Mouse (Mus musculus) gastrocnemius, postnatal 36 days (tissue): ENCODE results near the gene Dnajc28. TPM values are rescaled to one million over a fixed set of nuclear protein-coding genes. Genes with fewer than 3 reads are reported as not detected.
"Not testable (repeated sequence)": the region's sequence is repeated elsewhere in the genome, so short reads cannot be mapped to it uniquely, and the experiment has no call there.

ENCODE experiments used
- DNase-seq, 2 experiments: peaks; one replicate each; pipeline ENCODE4 v3.0.0; 2022
- intact Hi-C: fragments of 180-260 bp; cut with DNase I; formaldehyde crosslinking; loops from one replicate; pipeline ENCODE4 v1.15.1; 2025
- long read RNA-seq, 2 experiments: library from polyadenylated mRNA; stranded (forward); transcript quantifications; one replicate each; pipeline ENCODE4 v2.0.0; 2021
- total RNA-seq, 2 experiments: library from RNA; stranded (reverse); gene quantifications; 2 replicates each; pipeline ENCODE4 v1.2.3; 2021

Gene Dnajc28
- 10 to 100 TPM; 12.7 to 15.6 TPM for total RNA-seq
- long read RNA-seq, experiment 1, transcript Dnajc28-201 (2 exons, 3,368 nt), result major isoform, 5 of 15 reads
- long read RNA-seq, experiment 1, partial matches to known transcripts, result 0 of 15 reads
- long read RNA-seq, experiment 1, other reads (novel, unspliced or antisense), result 10 of 15 reads
- long read RNA-seq, experiment 2, partial matches to known transcripts, result 0 of 13 reads
- long read RNA-seq, experiment 2, other reads (novel, unspliced or antisense), result 9 of 13 reads

- peak; percentile 65 to 70 for DNase-seq
- intact Hi-C loops, result no loop called here
Measured at GRCm38 (mm10) chr16:91618511-91619501, at the start of gene Dnajc28. Dnajc28 (minus strand) TSS chr16:91619026.

GRCm38 (mm10) chr16:91663795-91664194 lies 45.0 kb upstream of the Dnajc28 start:
- intact Hi-C loops, result no loop called here
- no peak for DNase-seq

DNA sequence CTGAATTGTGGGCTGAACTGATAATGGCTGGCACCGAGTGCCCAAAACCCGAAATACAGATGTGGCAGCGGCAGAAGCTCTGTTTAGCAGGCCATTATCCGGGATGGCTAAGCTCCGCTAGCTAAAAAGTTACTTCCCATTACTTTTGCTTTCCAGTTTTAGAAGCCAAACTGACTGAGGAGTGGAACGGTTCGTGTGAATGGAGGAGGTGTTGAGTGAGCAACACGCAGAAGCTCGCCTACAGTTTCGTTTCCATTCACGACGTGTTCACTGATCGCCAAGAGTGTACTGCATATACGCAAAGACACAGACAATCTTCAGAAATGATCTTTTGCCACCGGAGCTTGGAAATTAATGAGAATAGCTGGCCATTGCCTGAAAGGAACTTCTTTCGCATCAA lies 43.5 kb upstream of the Dnajc28 start:
- no peak for DNase-seq
- intact Hi-C loops, result no loop called here

DNA sequence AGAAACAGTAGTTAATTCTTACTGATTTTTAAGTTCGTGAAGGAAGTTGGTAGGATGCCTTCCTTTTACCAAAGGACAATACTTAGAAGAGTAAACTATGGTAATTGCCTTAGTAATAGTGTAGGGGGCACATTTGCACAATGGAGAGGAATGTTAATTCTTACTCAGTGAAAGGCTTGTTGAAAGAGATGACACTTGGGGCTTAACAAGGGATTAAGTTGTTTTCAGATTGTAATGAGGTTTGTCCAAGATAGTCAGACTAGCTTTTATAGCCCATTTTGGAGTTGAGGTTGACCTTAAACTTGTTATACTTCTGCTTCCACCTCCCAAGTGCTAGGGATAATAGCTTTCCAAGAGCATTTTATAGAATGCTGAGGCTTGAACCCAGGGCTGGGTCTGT lies 42.6 kb upstream of the Dnajc28 start:
- intact Hi-C loops, result no loop called here
- DNase-seq, result no peak

- no peak for DNase-seq
- intact Hi-C loops, result no loop called here
Measured at GRCm38 (mm10) chr16:91659798-91660197, 41.0 kb upstream of the Dnajc28 start.

DNA sequence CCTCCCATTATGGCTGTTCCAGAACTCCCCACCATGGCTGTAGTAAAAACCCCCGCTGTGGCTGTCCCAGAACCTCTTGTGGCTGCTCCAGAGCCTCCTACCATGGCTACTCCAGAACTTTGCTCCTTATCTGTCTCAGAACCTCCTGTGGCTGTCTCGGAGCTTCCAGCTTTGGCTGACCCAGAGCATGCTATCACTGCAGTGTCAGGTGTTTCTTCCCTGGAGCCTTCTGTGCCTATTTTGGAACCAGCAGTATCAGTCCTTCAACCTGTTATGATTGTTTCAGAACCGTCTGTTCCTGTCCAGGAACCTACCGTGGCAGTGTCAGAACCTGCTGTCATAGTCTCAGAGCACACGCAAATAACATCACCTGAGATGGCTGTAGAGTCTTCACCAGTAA lies 39.6 kb upstream of the Dnajc28 start:
- DNase-seq, result no peak
- intact Hi-C loops, result no loop called here

GRCm38 (mm10) chr16:91657285-91657684 lies 38.5 kb upstream of the Dnajc28 start:
- DNase-seq, result no peak
- intact Hi-C loops, result no loop called here

GRCm38 (mm10) chr16:91655285-91655684 lies 36.5 kb upstream of the Dnajc28 start:
- DNase-seq, result no peak
- intact Hi-C loops, result no loop called here

DNA sequence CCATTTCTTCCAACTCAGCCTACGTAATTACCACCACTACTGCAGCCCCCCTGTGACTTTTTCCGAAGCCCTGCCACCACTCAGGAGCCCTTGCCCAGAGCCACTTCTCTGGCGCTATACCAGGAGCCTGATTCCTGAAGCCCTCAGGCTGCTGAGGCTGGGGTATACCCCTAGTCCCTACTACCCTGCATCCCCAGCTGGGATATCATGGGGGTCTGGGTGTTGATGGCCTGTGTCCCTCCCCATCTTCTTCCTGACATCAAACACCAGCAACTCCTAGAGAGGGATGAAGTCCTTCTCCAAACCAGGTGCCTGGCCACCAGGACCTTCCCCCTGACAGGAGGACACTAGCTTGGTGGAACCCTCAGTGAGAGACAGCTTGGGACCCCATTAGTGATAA lies 33.4 kb upstream of the Dnajc28 start:
- intact Hi-C loops, result no loop called here
- no peak for DNase-seq

DNA sequence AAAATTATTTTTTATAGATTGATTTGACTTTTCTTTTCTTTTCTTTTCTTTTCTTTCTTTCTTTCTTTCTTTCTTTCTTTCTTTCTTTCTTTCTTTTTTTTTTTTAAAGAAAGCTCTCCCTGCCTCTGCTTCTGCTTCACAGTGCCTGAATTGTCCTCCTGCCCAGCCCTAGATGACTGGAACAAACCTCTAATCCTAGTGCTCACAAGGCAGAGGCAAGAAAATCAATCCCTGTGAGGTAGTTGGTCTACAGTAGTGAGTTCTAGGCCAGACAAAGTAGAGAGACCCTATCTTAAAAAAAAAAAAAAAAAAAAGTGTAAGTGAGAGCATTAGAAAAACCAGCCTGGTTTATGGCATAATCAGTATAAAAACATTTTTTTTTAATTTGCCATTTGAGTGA lies 31.0 kb upstream of the Dnajc28 start:
- intact Hi-C loops, result loop anchor here (5.0 kb wide), 2 partner anchors 38 to 52 kb away; partner anchors contain the start of genes Donson and Tmem50b
- no peak for DNase-seq

GRCm38 (mm10) chr16:91649246-91649645 lies 30.4 kb upstream of the Dnajc28 start:
- intact Hi-C loops, result loop anchor here (5.0 kb wide), 2 partner anchors 38 to 52 kb away; partner anchors contain the start of genes Donson and Tmem50b
- DNase-seq, result no peak

DNA sequence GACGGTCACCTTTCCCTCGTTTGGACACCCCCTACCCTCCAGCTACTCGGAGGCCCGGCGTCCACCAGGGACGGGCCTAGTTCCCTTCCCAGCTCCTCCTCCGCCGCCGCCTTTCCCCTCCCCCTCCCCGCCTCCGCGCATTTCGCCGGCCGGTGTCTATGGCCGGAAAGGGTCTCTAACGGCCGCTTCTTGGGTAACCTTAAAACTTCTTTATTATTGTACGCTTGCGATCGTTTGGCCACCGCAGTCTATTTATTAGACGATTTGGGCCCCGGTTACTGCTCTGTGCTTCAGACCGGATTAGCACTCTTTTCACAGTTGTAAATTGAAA lies 29.4 kb upstream of the Dnajc28 start:
- intact Hi-C loops, result loop anchor here (5.0 kb wide), 2 partner anchors 39 to 51 kb away; partner anchors contain the start of genes Donson and Tmem50b
- DNase-seq, result peak; percentile 68 to 74

DNA sequence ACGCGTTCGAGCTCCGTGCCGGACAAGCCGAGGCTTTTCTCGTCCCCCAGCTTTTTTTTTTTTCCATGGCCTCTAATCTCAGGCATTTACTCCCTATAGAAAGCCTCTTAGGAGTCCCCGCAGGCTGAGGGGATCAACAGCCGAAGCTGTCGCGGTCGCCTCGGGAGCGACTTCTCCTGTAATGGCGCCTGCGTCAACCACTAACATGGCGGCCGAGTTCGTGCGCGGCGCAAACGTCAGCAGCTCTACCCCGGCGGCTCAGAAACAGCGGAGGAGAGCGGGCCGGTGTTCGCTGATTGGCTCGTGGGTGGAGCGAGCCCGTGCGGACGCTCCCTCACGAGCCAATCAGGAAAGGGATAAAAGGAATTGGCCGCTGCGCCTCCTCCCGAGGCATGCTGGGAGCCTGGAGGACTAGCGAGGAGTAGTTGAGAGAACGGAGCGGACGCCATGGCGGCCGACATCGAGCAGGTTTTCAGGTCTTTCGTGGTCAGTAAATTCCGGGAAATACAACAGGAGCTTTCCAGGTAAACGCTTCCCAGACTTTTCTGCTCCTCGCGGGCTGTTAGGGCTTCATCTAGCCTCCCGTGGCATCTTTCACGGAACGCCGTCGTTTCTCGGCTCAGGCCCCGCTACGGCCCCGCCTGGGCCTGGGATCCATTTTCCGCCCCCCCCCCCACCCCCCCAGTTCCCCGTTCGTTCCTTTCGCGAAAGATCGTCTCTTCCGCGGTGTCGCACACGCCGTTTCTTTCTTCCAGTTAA lies 28.8 kb upstream of the Dnajc28 start, which contains the start of gene Son:
Gene Son, plus strand, starts transcription at position 46 of the 759 bp plus-strand sequence.
- peak; percentile 89 to 96 for DNase-seq
- intact Hi-C loops, result loop anchor here (5.0 kb wide), 2 partner anchors 40 to 50 kb away; partner anchors contain the start of genes Donson and Tmem50b

DNA sequence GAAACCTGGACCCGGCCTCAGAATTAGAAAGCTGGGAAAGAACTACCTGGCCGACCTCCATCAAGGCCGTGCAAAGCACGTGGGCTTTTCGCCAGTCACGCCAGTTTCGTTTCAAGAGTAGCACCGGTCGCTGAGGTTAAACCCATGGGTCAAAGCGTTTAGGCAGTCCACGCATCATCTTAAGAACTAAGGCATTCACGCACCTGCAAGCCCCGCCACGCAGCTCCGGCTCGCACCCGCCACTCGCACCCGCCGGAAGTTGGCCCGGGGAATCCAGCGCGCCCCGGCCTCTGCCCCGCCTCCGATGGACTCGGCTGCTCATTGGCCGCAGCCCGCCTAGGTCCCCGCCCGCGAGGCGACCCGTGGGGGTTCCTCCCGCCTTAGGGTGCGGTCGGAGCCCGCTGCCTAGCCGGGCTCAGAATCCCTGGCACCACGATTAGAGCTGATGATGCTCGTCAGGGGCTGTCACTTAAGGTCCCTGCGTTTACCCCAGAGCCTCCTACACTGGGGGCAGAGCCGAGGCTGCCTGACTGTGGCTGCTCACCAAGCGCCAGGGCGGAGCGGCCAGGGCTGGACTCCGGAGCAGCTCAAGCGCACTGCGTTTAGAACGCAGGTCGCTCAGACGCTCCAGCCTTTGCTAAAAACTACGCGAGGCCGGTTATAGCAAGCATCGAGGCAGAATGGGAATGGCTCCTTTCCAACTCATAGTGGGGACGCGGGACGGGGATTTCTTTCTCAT lies 28.0 kb upstream of the Dnajc28 start, which contains the start of gene Gart:
Gene Gart, minus strand, starts transcription at position 272 of the 739 bp plus-strand sequence.
- intact Hi-C loops, result loop anchor here (5.0 kb wide), 2 partner anchors 40 to 50 kb away; partner anchors contain the start of genes Donson and Tmem50b
- DNase-seq, result peak; percentile 90 to 94

DNA sequence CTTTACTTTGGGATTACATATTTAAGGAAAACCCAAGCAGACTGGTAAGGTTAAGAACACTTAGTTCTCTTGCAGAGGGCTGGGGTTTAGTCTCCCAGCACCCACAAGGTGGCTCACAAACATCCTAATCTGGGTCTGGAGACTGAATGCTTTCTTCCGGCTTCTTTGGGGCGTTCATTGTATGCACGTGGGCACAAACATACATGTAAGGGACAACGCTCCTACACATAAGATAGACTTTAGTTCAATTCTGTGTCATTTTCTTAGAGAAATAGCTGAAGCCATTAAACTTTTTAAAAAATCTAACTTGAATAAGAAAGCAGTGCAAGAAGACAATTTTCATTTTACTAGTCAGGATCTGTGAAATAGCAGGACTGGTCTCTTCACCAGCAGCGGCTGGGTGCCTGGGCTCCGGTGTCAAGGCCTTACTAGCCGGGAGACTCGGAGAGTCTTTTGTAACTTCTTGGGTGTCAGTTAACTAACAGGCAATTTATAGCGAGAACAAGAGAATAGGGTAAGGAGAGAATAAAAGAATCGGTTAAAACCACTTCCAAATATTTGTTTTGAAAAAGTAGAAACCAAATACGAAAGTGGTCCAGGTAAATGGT lies 27.3 kb upstream of the Dnajc28 start:
- DNase-seq, result no peak
- intact Hi-C loops, result loop anchor here (5.0 kb wide), 2 partner anchors 41 to 49 kb away; partner anchors contain the start of genes Donson and Tmem50b

GRCm38 (mm10) chr16:91645420-91645819 lies 26.6 kb upstream of the Dnajc28 start:
- intact Hi-C loops, result loop anchor here (5.0 kb wide), 2 partner anchors 42 to 48 kb away; partner anchors contain the start of genes Donson and Tmem50b

DNA sequence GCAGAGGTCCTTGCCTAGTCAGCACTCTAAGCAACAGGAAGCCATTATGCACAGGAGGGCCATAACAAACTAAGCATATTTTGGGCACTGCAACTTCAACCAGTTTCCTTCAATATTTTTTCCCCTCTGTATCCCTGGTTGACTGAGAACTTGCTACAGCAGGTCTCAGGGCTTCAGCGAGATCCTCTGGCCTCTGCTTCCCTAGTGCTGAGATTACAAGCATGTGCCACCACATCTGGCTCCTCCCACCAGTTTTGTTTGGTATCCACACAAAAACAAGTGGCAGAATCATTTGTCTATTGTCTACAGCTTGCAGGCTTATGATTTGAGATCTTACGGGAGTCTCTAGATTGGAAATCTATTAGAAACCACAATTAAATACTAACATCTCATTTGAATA lies 26.1 kb upstream of the Dnajc28 start:
- intact Hi-C loops, result loop anchor here (5.0 kb wide), 2 partner anchors 42 to 48 kb away; partner anchors contain the start of genes Donson and Tmem50b
- DNase-seq, result no peak

More at GRCm38 (mm10) chr16:91645420-91645819, 26.6 kb upstream of the Dnajc28 start:
- not testable (repeated sequence) for DNase-seq

- DNase-seq, result no peak
- intact Hi-C loops, result no loop called here
Measured at GRCm38 (mm10) chr16:91640171-91640570, 21.3 kb upstream of the Dnajc28 start.

GRCm38 (mm10) chr16:91639636-91640035 lies 20.8 kb upstream of the Dnajc28 start:
- intact Hi-C loops, result no loop called here
- no peak for DNase-seq
